Mouse (Mus musculus) limb, embryonic 11.5 days (tissue): Measurements from ENCODE around the gene Aff3. TPM values are rescaled to one million over a fixed set of nuclear protein-coding genes. Genes with fewer than 3 reads are reported as not detected.

Source experiments
- ATAC-seq: fragments of 200-750 bp; cut with Nextera tagmentation; 2 replicates; pipeline ENCODE4 v1.8.0; 2017; ENCODE audit warnings: low read depth; ENCODE audit not compliant: insufficient number of reproducible peaks, low FRiP score, low TSS enrichment
- DNase-seq: peaks from one replicate; pipeline ENCODE4 v3.0.0-alpha.2; 2015; ENCODE audit warnings: low spot score
- H3K27ac ChIP-seq: fragments of 300-500 bp; sonication (generic); replicated peaks from 2 replicates; pipeline ENCODE4 v1.5.1; 2014; ENCODE audit warnings: low read depth, mild to moderate bottlenecking, low read length
- H3K27me3 ChIP-seq: fragments of 300-500 bp; sonication (generic); 2 replicates; pipeline ENCODE4 v1.6.1; 2014; ENCODE audit warnings: mild to moderate bottlenecking, low read length, mixed read lengths; ENCODE audit not compliant: control insufficient read depth, insufficient read depth
- H3K36me3 ChIP-seq: fragments of 300-500 bp; sonication (generic); 2 replicates; pipeline ENCODE4 v1.6.1; 2014; ENCODE audit warnings: mild to moderate bottlenecking, low read length, moderate library complexity, mixed read lengths; ENCODE audit not compliant: control insufficient read depth, insufficient read depth
- H3K4me1 ChIP-seq: fragments of 300-500 bp; sonication (generic); 2 replicates; pipeline ENCODE4 v1.6.1; 2014; ENCODE audit warnings: low read length, mixed read lengths; ENCODE audit not compliant: control insufficient read depth, insufficient read depth
- H3K4me2 ChIP-seq: fragments of 300-500 bp; sonication (generic); 2 replicates; pipeline ENCODE4 v1.6.1; 2014; ENCODE audit warnings: low read depth, mild to moderate bottlenecking, moderate library complexity; ENCODE audit not compliant: severe bottlenecking
- H3K4me3 ChIP-seq: fragments of 300-500 bp; sonication (generic); 2 replicates; pipeline ENCODE4 v1.5.1; 2014; ENCODE audit warnings: low read depth, low read length
- H3K9ac ChIP-seq: fragments of 300-500 bp; sonication (generic); 2 replicates; pipeline ENCODE4 v1.6.1; 2014; ENCODE audit warnings: mild to moderate bottlenecking, low read length
- H3K9me3 ChIP-seq: fragments of 300-500 bp; sonication (generic); 2 replicates; pipeline ENCODE4 v1.6.1; 2016; ENCODE audit warnings: low read length; ENCODE audit not compliant: control insufficient read depth
- whole genome bisulfite sequencing: fragments of 180-500 bp; shearing (Covaris S2); extraction: QIAGEN DNeasy Blood & Tissue Kit; methylation state at CpG from one replicate; pipeline ENCODE4 v1.1.7; 2014; 5-methylcytosine and 5-hydroxymethylcytosine counted together
- polyA plus RNA-seq: library from polyadenylated mRNA; unstranded; fragments of >200 nt; fragmentation: Nextera tagmentation; extraction: Ambion mirVana; gene quantifications from 2 replicates; pipeline ENCODE4 v1.2.1, GENCODE M21; 2014

Aff3 gene
- polyA plus RNA-seq, 1 experiment from 2014 or later: 43.9 TPM

GRCm38 (mm10) chr1:38553090-38553489 lies 111.7 kb downstream of the Aff3 start:
- Histone ChIP-seq H3K27ac (no peak overlapping the region), H3K4me2 (no peak overlapping the region), H3K9ac (no peak overlapping the region), H3K9me3 (no peaks in the 10 kb centered on the region), H3K4me1 (0 out of 2 replicates have a peak, but pooled peaks cover 10% of the 10 kb centered on the region), H3K4me3 (no peak overlapping the region), H3K36me3 (no peaks in the 10 kb centered on the region), H3K27me3 (no peaks in the 10 kb centered on the region)
- WGBS: 73% methylated on average over 6 of the region's 6 CpGs
- no peak for DNase-seq
- ATAC-seq: no peak

DNA sequence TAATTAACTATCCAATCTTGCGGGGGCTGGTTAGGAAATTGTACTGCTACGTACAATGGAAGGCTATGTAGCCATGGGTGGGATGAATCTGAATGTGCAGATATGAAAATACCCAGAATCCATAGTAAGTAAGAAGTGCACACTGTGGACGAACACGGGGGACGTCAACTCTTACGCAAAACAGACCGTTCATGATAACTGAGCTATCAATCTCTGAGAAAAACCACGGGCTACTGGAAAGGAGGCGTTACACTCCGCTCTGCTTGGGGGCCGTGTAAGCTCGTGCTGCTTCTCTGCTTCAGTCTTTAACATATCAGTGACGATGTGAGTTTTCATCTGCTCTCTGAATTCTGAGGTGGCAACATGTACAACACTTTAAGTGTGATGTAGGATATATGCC lies 114.2 kb downstream of the Aff3 start:
- Histone ChIP-seq H3K4me2 (no peak overlapping the region), H3K4me1 (peaks cover 30% of the 10 kb centered on the region), H3K36me3 (no peaks in the 10 kb centered on the region), H3K27me3 (no peaks in the 10 kb centered on the region), H3K4me3 (no peak overlapping the region), H3K9ac (no peak overlapping the region), H3K27ac (no peak overlapping the region), H3K9me3 (no peaks in the 10 kb centered on the region)
- WGBS: 75% methylated on average over 13 of the region's 13 CpGs
- DNase-seq (no peak), ATAC-seq (no peak)

- DNase-seq: no peak
- H3K9ac ChIP-seq: no peak overlapping the region
- WGBS: 78% methylated on average over 8 of the region's 8 CpGs
- no peak overlapping the region for H3K4me2 ChIP-seq
- no peaks in the 10 kb centered on the region for H3K9me3 ChIP-seq
- H3K27ac ChIP-seq: no peak overlapping the region
- no peak for ATAC-seq
- no peaks in the 10 kb centered on the region for H3K36me3 ChIP-seq
- no peaks in the 10 kb centered on the region for H3K27me3 ChIP-seq
- H3K4me1 ChIP-seq: peaks cover 32% of the 10 kb centered on the region
- H3K4me3 ChIP-seq: no peak overlapping the region
Observed at GRCm38 (mm10) chr1:38548671-38549661, 115.8 kb downstream of the Aff3 start.

GRCm38 (mm10) chr1:38547685-38548084 lies 117.1 kb downstream of the Aff3 start:
- H3K9ac ChIP-seq: no peak overlapping the region
- H3K27ac ChIP-seq: no peak overlapping the region
- DNase-seq (no peak), ATAC-seq (no peak)
- H3K36me3 ChIP-seq: no peaks in the 10 kb centered on the region
- no peak overlapping the region for H3K4me3 ChIP-seq
- H3K27me3 ChIP-seq: no peaks in the 10 kb centered on the region
- 90% methylated on average over 9 of the region's 9 CpGs for WGBS
- no peaks in the 10 kb centered on the region for H3K9me3 ChIP-seq
- peaks cover 25% of the 10 kb centered on the region for H3K4me1 ChIP-seq
- no peak overlapping the region for H3K4me2 ChIP-seq

DNA sequence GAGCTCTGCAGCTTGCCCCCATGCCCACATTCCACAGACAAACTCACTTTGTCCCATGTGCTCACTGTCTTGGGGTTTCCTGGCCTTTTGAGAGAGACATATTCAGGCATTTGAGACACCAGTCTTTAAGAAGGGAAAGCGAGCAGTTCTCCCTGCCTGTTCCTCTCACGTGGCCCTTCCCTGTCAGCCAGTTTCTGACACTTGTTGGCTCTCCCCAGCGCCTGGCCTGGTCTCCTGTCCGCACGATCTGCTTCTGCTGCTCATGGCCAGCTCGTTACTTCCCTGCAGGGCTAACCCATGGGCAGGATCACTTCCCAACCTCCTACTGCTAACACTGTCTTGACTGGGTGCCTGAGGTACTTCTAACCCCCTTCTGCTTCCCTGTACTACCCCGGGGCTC lies 118.1 kb downstream of the Aff3 start:
- no peaks in the 10 kb centered on the region for H3K36me3 ChIP-seq
- no peaks in the 10 kb centered on the region for H3K9me3 ChIP-seq
- WGBS: 37% methylated on average over 7 of the region's 7 CpGs
- no peak overlapping the region for H3K4me3 ChIP-seq
- H3K4me2 ChIP-seq: no peak overlapping the region
- H3K27me3 ChIP-seq: no peaks in the 10 kb centered on the region
- no peak for DNase-seq
- no peak for ATAC-seq
- H3K27ac ChIP-seq: no peak overlapping the region
- H3K9ac ChIP-seq: no peak overlapping the region
- peaks cover 25% of the 10 kb centered on the region for H3K4me1 ChIP-seq

DNA sequence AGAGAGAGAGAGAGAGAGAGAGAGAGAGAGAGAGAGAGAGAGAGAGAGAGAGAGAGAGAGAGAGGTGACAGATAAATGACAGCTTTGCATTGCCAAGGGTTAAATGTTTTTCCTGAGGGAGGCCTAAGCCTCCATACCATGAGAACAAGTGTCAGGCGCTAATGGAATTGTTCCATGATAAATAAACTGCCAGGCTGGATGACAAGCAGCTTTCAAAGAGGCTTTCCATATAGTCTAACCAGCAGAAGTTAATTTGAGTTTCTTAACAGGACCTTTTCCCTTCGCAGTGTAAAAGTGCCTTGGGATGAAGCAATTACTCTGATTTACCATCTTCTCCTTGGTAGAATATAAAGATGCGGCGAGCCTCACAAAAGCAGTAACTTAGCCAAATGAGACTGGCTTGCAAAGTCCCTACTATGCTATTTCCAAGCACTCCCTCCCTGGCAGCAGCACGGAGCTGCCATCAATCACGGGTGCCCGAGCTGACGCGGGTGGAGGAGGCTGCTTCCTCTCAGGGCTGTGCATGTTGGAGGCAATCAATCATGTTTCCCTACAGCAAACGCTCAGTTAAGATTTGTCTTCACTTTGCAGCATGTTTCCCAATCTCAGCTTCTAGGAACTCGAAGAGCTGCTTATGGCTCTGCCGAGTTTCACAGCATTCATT lies 119.3 kb downstream of the Aff3 start:
- Histone ChIP-seq H3K9me3 (no peaks in the 10 kb centered on the region), H3K4me1 (peaks cover 23% of the 10 kb centered on the region), H3K27ac (no peak overlapping the region), H3K27me3 (no peaks in the 10 kb centered on the region), H3K9ac (no peak overlapping the region), H3K4me2 (no peak overlapping the region), H3K36me3 (no peaks in the 10 kb centered on the region), H3K4me3 (no peak overlapping the region)
- DNase-seq (peak; percentile 54), ATAC-seq (no peak)
- 9% methylated on average over 12 of the region's 12 CpGs for WGBS

GRCm38 (mm10) chr1:38544501-38544900 lies 120.3 kb downstream of the Aff3 start:
- no peak for ATAC-seq
- no peak overlapping the region for H3K4me2 ChIP-seq
- H3K4me1 ChIP-seq: peaks cover 23% of the 10 kb centered on the region
- no peak overlapping the region for H3K4me3 ChIP-seq
- DNase-seq: no peak
- H3K27ac ChIP-seq: no peak overlapping the region
- no peaks in the 10 kb centered on the region for H3K36me3 ChIP-seq
- WGBS: 29% methylated on average over 3 of the region's 3 CpGs
- H3K9me3 ChIP-seq: no peaks in the 10 kb centered on the region
- no peaks in the 10 kb centered on the region for H3K27me3 ChIP-seq
- H3K9ac ChIP-seq: no peak overlapping the region

DNA sequence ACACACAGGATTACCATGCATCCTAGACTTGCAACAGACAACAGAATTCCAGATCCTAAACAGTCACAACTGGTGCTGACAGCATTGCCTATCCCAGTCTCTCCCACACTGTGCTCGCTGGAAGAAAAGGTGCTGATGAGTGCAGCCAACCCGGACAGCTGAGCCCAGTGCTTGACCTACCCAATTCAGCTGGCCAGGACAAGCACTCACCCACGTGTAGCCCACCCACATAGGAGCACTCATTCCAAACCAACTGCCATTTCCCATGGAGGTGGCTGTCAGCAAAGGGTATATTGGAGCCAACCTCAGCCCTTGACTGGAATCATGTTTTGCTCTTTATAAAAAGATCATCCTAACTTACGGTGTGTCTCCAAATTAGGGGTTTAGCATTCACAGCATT lies 123.2 kb downstream of the Aff3 start:
- DNase-seq: no peak
- ATAC-seq: no peak
- 81% methylated on average over 4 of the region's 4 CpGs for WGBS

More for the DNA sequence above, 123.2 kb downstream of the Aff3 start:
- no peak overlapping the region for H3K27ac ChIP-seq
- no peak overlapping the region for H3K4me3 ChIP-seq
- H3K4me2 ChIP-seq: no peak overlapping the region
- no peaks in the 10 kb centered on the region for H3K27me3 ChIP-seq
- H3K9me3 ChIP-seq: no peaks in the 10 kb centered on the region
- H3K4me1 ChIP-seq: peaks cover 11% of the 10 kb centered on the region
- no peak overlapping the region for H3K9ac ChIP-seq
- no peaks in the 10 kb centered on the region for H3K36me3 ChIP-seq
